Mouse (Mus musculus) mouse trophoblast stem cell (cell line): Measurements from ENCODE around the gene Ablim2.

ENCODE experiments used
- in situ Hi-C, 2 experiments: fragments of 300-500 bp; cut with MseI, MboI; formaldehyde crosslinking; loops; 2 replicates in 1 of 2; 3 replicates in 1 of 2; pipeline ENCODE4 v1.15.1; 2025

Ablim2 gene

GRCm38 (mm10) chr5:35757639-35758001 lies at the start of gene Ablim2:
TSS of gene Ablim2 (plus strand) at chr5:35757880.
- in situ Hi-C loops: loop anchor here in 1 of 2 experiments (5.0 kb wide), 1 partner anchor 45 kb away; no protein-coding TSS in a partner anchor

- in situ Hi-C loops: loop anchor here in 1 of 2 experiments (5.0 kb wide), 1 partner anchor 47 kb away; the partner anchor contains the start of gene Ablim2
These were observed 47.2 kb upstream of the Ablim2 start for GRCm38 (mm10) chr5:35710481-35710880.

GRCm38 (mm10) chr5:35710931-35711330 lies 46.7 kb upstream of the Ablim2 start:
- in situ Hi-C loops: loop anchor here in 1 of 2 experiments (5.0 kb wide), 1 partner anchor 46 kb away; the partner anchor contains the start of gene Ablim2

- in situ Hi-C loops: loop anchor here in 1 of 2 experiments (5.0 kb wide), 1 partner anchor 45 kb away; the partner anchor contains the start of gene Ablim2
These were observed 45.2 kb upstream of the Ablim2 start for GRCm38 (mm10) chr5:35712517-35712916.

GRCm38 (mm10) chr5:35713649-35714354 lies 43.9 kb upstream of the Ablim2 start:
- in situ Hi-C loops: loop anchor here in 1 of 2 experiments (5.0 kb wide), 1 partner anchor 43 kb away; the partner anchor contains the start of gene Ablim2

- in situ Hi-C loops: no loop called here
These were observed 40.2 kb upstream of the Ablim2 start for GRCm38 (mm10) chr5:35717455-35717854.

- in situ Hi-C loops: no loop called here
These were observed 39.7 kb upstream of the Ablim2 start for GRCm38 (mm10) chr5:35717946-35718345.

GRCm38 (mm10) chr5:35718817-35719216 lies 38.9 kb upstream of the Ablim2 start:
- in situ Hi-C loops: no loop called here

- in situ Hi-C loops: no loop called here
These were observed 38.3 kb upstream of the Ablim2 start for GRCm38 (mm10) chr5:35719343-35719742.

GRCm38 (mm10) chr5:35719880-35720279 lies 37.8 kb upstream of the Ablim2 start:
- in situ Hi-C loops: no loop called here

GRCm38 (mm10) chr5:35721933-35722332 lies 35.7 kb upstream of the Ablim2 start:
- in situ Hi-C loops: no loop called here

GRCm38 (mm10) chr5:35722654-35723053 lies 35.0 kb upstream of the Ablim2 start:
- in situ Hi-C loops: no loop called here

- in situ Hi-C loops: no loop called here
These were observed 33.8 kb upstream of the Ablim2 start for GRCm38 (mm10) chr5:35723900-35724299.

GRCm38 (mm10) chr5:35725840-35726239 lies 31.8 kb upstream of the Ablim2 start:
- in situ Hi-C loops: no loop called here

- in situ Hi-C loops: no loop called here
These were observed 30.2 kb upstream of the Ablim2 start for GRCm38 (mm10) chr5:35727447-35727846.

- in situ Hi-C loops: no loop called here
These were observed 29.2 kb upstream of the Ablim2 start for GRCm38 (mm10) chr5:35728344-35728956.

GRCm38 (mm10) chr5:35728957-35729460 lies 28.7 kb upstream of the Ablim2 start:
- in situ Hi-C loops: no loop called here

GRCm38 (mm10) chr5:35729844-35730243 lies 27.8 kb upstream of the Ablim2 start:
- in situ Hi-C loops: no loop called here

GRCm38 (mm10) chr5:35730552-35730951 lies 27.1 kb upstream of the Ablim2 start:
- in situ Hi-C loops: no loop called here

GRCm38 (mm10) chr5:35731006-35731405 lies 26.7 kb upstream of the Ablim2 start:
- in situ Hi-C loops: no loop called here

GRCm38 (mm10) chr5:35733523-35733922 lies 24.2 kb upstream of the Ablim2 start:
- in situ Hi-C loops: no loop called here

- in situ Hi-C loops: no loop called here
These were observed 20.3 kb upstream of the Ablim2 start for GRCm38 (mm10) chr5:35737231-35737901.
